ENCODE assay signal across 9 mouse cellular contexts in the genomic region with DNA sequence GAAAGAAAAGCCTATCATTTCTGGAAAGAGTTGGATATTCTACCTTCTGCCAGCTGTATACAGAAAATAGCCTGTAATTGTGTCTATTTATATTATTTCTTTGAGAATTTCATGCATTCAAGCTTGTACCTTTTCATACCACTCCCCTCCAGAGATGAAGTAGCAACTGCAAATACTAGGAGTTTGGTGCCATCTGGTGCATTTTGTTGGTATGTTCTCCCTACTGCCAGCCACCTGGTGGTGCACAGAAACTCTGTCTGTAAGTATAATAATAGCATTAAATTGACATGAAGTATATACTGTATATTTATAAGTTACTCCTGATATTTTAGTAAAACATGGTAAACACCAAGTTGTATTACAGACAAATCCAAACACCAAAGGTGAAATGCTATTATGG. TPM values are rescaled to one million over a fixed set of nuclear protein-coding genes. Genes with fewer than 3 reads are reported as not detected.
A peak's percentile ranks its signal among the peaks of the same experiment; 100 is the strongest.
DNase-seq lines count a peak whose midpoint lies in the region; ATAC-seq and TF ChIP-seq lines count a peak whose summit lies in the region.
"Had no signal": no experiment of that assay in that cellular context is flagged by ENCODE, and none has a peak within 500 bp of the region (broad histone marks: within the 10 kb centered on the region; RNA-seq: fewer than 3 reads in every experiment).

No protein-coding gene starts in this region.

- no peak overlapping the region for H3K27ac ChIP-seq in embryonic facial prominence, embryonic 11.5 days (replicated peaks; ENCODE audit: low read depth, low read length)
- H3K27ac ChIP-seq in embryonic facial prominence, embryonic 10.5 days (replicated peaks), result no peak overlapping the region
- H3K27ac ChIP-seq in liver, adult 2 months (replicated peaks; ENCODE audit: insufficient read depth, low read depth, low read length), result no peak overlapping the region
- H3K27ac ChIP-seq in liver, embryonic 12.5 days, result no peak overlapping the region

- H3K4me1 ChIP-seq in embryonic facial prominence, embryonic 11.5 days (ENCODE audit: control insufficient read depth, insufficient read depth, low read length), result no peaks in the 10 kb centered on the region
- peaks cover 8% of the 10 kb centered on the region for H3K4me1 ChIP-seq in embryonic facial prominence, embryonic 10.5 days
- H3K4me1 ChIP-seq in liver, adult 2 months (ENCODE audit: control insufficient read depth, insufficient read depth, low read length), result no peaks in the 10 kb centered on the region
- H3K4me1 ChIP-seq in liver, embryonic 12.5 days, result peaks cover 5% of the 10 kb centered on the region

- H3K9ac ChIP-seq in embryonic facial prominence, embryonic 11.5 days (replicated peaks; ENCODE audit: low read length), result no peak overlapping the region
- H3K9ac ChIP-seq in liver, adult 2 months (ENCODE audit: low read depth, low read length), result no peak overlapping the region
- H3K9ac ChIP-seq in liver, embryonic 12.5 days, result no peak overlapping the region

- no peaks in the 10 kb centered on the region for H3K9me3 ChIP-seq in embryonic facial prominence, embryonic 11.5 days (replicated peaks; ENCODE audit: control insufficient read depth, low read length)
- no peaks in the 10 kb centered on the region for H3K9me3 ChIP-seq in embryonic facial prominence, embryonic 10.5 days
- no peaks in the 10 kb centered on the region for H3K9me3 ChIP-seq in liver, embryonic 12.5 days (replicated peaks)

- peak; percentile 56 for DNase-seq in embryonic facial prominence, embryonic 11.5 days (ENCODE audit: low spot score)
- DNase-seq in embryonic facial prominence, embryonic 10.5 days (ENCODE audit: low spot score), result no peak
- DNase-seq in liver, adult 2 months (ENCODE audit: extremely low read depth, low read depth, low spot score), result peak; percentile 9
- peak; percentile 10 for DNase-seq in adrenal gland, adult 8-10 months
- peak; percentile 52 for DNase-seq in kidney, postnatal 14 days
- DNase-seq in telencephalon, adult 2 months (ENCODE audit: low read depth, low spot score), result peak; percentile 3
- no peak for DNase-seq in c-Kit-positive CD71-positive TER-119-positive erythroid progenitor cells, embryonic 14.5 days (ENCODE audit: low spot score)

- no peak for ATAC-seq in embryonic facial prominence, embryonic 11.5 days (replicated peaks; ENCODE audit: insufficient number of reproducible peaks, low FRiP score, low TSS enrichment, low read depth)
- ATAC-seq in liver, embryonic 12.5 days, result no peak

- no peak overlapping the region for H3K4me3 ChIP-seq in embryonic facial prominence, embryonic 11.5 days (ENCODE audit: low read depth, low read length)
- H3K4me3 ChIP-seq in embryonic facial prominence, embryonic 10.5 days, result no peak overlapping the region
- no peak overlapping the region for H3K4me3 ChIP-seq in liver, adult 2 months (ENCODE audit: insufficient read depth, low read depth, low read length)
- H3K4me3 ChIP-seq in liver, embryonic 12.5 days, result no peak overlapping the region

- no peak overlapping the region for H3K4me2 ChIP-seq in embryonic facial prominence, embryonic 11.5 days (ENCODE audit: low read depth, low read length)
- no peak overlapping the region for H3K4me2 ChIP-seq in liver, embryonic 12.5 days

- no peaks in the 10 kb centered on the region for H3K79me2 ChIP-seq in liver, adult 2 months (ENCODE audit: control insufficient read depth, insufficient read depth, low read length)

- TF ChIP-seq CTCF in liver, adult 2 months (IDR thresholded peaks at IDR 0.05; ENCODE audit: low read depth, low read length), result peak; percentile 49

- no peaks in the 10 kb centered on the region for H3K27me3 ChIP-seq in embryonic facial prominence, embryonic 11.5 days (ENCODE audit: control insufficient read depth, insufficient read depth, low read length)
- H3K27me3 ChIP-seq in embryonic facial prominence, embryonic 10.5 days (replicated peaks; ENCODE audit: low read depth, poor library complexity, severe bottlenecking), result no peaks in the 10 kb centered on the region
- no peaks in the 10 kb centered on the region for H3K27me3 ChIP-seq in liver, adult 2 months (ENCODE audit: control insufficient read depth, insufficient read depth, low read length)
- no peaks in the 10 kb centered on the region for H3K27me3 ChIP-seq in liver, embryonic 12.5 days (replicated peaks)

- no peak for TF ChIP-seq POLR2A in liver, adult 2 months (IDR thresholded peaks at IDR 0.05; ENCODE audit: extremely low read depth, insufficient read depth, low read length)

- no peaks in the 10 kb centered on the region for H3K36me3 ChIP-seq in embryonic facial prominence, embryonic 11.5 days (replicated peaks; ENCODE audit: control insufficient read depth, insufficient read depth, low read depth, low read length)
- no peaks in the 10 kb centered on the region for H3K36me3 ChIP-seq in embryonic facial prominence, embryonic 10.5 days (replicated peaks)
- no peaks in the 10 kb centered on the region for H3K36me3 ChIP-seq in liver, adult 2 months (ENCODE audit: control insufficient read depth, insufficient read depth, low read length)
- H3K36me3 ChIP-seq in liver, embryonic 12.5 days, result no peaks in the 10 kb centered on the region

RNA-seq across cellular contexts. Expression of a gene that starts 4.4 kb away (rescaled TPM):
- polyA plus RNA-seq in embryonic facial prominence, embryonic 11.5 days (2014; fragmentation: Nextera tagmentation; extraction: Ambion mirVana), result 1.3 and 2.6 TPM in 2 replicates
- polyA plus RNA-seq in embryonic facial prominence, embryonic 10.5 days (2016; fragmentation: Nextera tagmentation; extraction: Ambion mirVana), result 2.2 and 2.7 TPM in 2 replicates
- 0.07 and 0.18 TPM in 2 replicates for total RNA-seq in liver, adult 2 months (2014; rRNA removed)
- polyA plus RNA-seq in liver, adult 2 months (2012; rRNA removed), result not detected in 2 replicates
- 4.0 and 4.2 TPM in 2 replicates for polyA plus RNA-seq in liver, embryonic 12.5 days (2016; fragmentation: Nextera tagmentation; extraction: Ambion mirVana)
- 1 to 10 TPM in 2 of 4 experiments, under 1 TPM in 2; 0.59 to 1.9 (median 1.2) TPM for total RNA-seq in adrenal gland, adult 8-10 months (2022)

RNA-seq across cellular contexts. Expression of a gene that starts 33.1 kb away (rescaled TPM):
- 0.13 TPM in 1 of 2 replicates, not detected in the other for polyA plus RNA-seq in embryonic facial prominence, embryonic 11.5 days (2014; fragmentation: Nextera tagmentation; extraction: Ambion mirVana)
- 0.05 TPM in 1 of 2 replicates, not detected in the other for polyA plus RNA-seq in embryonic facial prominence, embryonic 10.5 days (2016; fragmentation: Nextera tagmentation; extraction: Ambion mirVana)
- total RNA-seq in liver, adult 2 months (2014; rRNA removed), result not detected in 2 replicates
- 0.04 TPM in 1 of 2 replicates, not detected in the other for polyA plus RNA-seq in liver, adult 2 months (2012; rRNA removed)
- polyA plus RNA-seq in liver, embryonic 12.5 days (2016; fragmentation: Nextera tagmentation; extraction: Ambion mirVana), result not detected in 2 replicates
- total RNA-seq in adrenal gland, adult 8-10 months (2022), result 1 to 10 TPM in 1 of 4 experiments, under 1 TPM in 1, not detected in 2; 0.10 to 1.0 TPM
- polyA plus RNA-seq: heart, embryonic 14.5 days had no signal

Comparison
In these comparisons a context has a peak if more than half of its experiments do, and no peak if none do; other contexts are left out.
1. DNase-seq: peak in embryonic facial prominence, embryonic 11.5 days (single experiment), liver, adult 2 months (single experiment), adrenal gland, adult 8-10 months (single experiment), kidney, postnatal 14 days (single experiment) and telencephalon, adult 2 months (single experiment); none in embryonic facial prominence, embryonic 10.5 days (single experiment) and c-Kit-positive CD71-positive TER-119-positive erythroid progenitor cells, embryonic 14.5 days (single experiment).